Mouse (Mus musculus) heart, adult 9 months (tissue): ENCODE measurements around the gene Tmcc3.
"Not testable (repeated sequence)": the region's sequence is repeated elsewhere in the genome, so short reads cannot be mapped to it uniquely, and the experiment has no call there.

Experiments used
- DNase-seq, 2 experiments: peaks; one replicate each; pipeline ENCODE4 v3.0.0; 2022; ENCODE audit warnings: low spot score in 2 of 2

Gene Tmcc3

GRCm38 (mm10) chr10:94575958-94576357 lies 264.2 kb downstream of the Tmcc3 start:
- peak; percentile 73 to 84 for DNase-seq

- DNase-seq = no peak
These were observed 267.1 kb downstream of the Tmcc3 start for GRCm38 (mm10) chr10:94578870-94579269.

GRCm38 (mm10) chr10:94581384-94581783 lies 269.6 kb downstream of the Tmcc3 start:
- no peak for DNase-seq

- no peak for DNase-seq
These were observed 272.0 kb downstream of the Tmcc3 start for GRCm38 (mm10) chr10:94583714-94584113.

- no peak for DNase-seq
These were observed 273.2 kb downstream of the Tmcc3 start for GRCm38 (mm10) chr10:94584851-94585359.

- DNase-seq = no peak
These were observed 274.1 kb downstream of the Tmcc3 start for GRCm38 (mm10) chr10:94585819-94586218.

- DNase-seq = no peak
These were observed 277.2 kb downstream of the Tmcc3 start for GRCm38 (mm10) chr10:94588976-94589375.

GRCm38 (mm10) chr10:94595705-94596104 lies 284.0 kb downstream of the Tmcc3 start:
- DNase-seq = peak; percentile 49 to 60

- not testable (repeated sequence) for DNase-seq
These were observed 288.1 kb downstream of the Tmcc3 start for GRCm38 (mm10) chr10:94599846-94600245.

- no peak for DNase-seq
These were observed 289.3 kb downstream of the Tmcc3 start for GRCm38 (mm10) chr10:94601034-94601433.

GRCm38 (mm10) chr10:94605491-94605890 lies 293.7 kb downstream of the Tmcc3 start:
- peak; percentile 17 to 25 for DNase-seq

GRCm38 (mm10) chr10:94609309-94609777 lies 297.6 kb downstream of the Tmcc3 start:
- peak; percentile 76 to 84 for DNase-seq

- no peak for DNase-seq
These were observed 299.6 kb downstream of the Tmcc3 start for GRCm38 (mm10) chr10:94611228-94611968.

GRCm38 (mm10) chr10:94611969-94612440 lies 300.3 kb downstream of the Tmcc3 start:
- no peak for DNase-seq

- DNase-seq = no peak
These were observed 307.8 kb downstream of the Tmcc3 start for GRCm38 (mm10) chr10:94619586-94619985.

GRCm38 (mm10) chr10:94620561-94620960 lies 308.8 kb downstream of the Tmcc3 start:
- DNase-seq = no peak

- DNase-seq = no peak
These were observed 309.9 kb downstream of the Tmcc3 start for GRCm38 (mm10) chr10:94621420-94622225.

- no peak for DNase-seq
These were observed 310.5 kb downstream of the Tmcc3 start for GRCm38 (mm10) chr10:94622281-94622680.

- DNase-seq = no peak
These were observed 311.1 kb downstream of the Tmcc3 start for GRCm38 (mm10) chr10:94622828-94623227.

GRCm38 (mm10) chr10:94623617-94624016 lies 311.9 kb downstream of the Tmcc3 start:
- DNase-seq = peak; percentile 49 to 74

- DNase-seq = no peak
These were observed 313.3 kb downstream of the Tmcc3 start for GRCm38 (mm10) chr10:94625036-94625435.

- DNase-seq = no peak
These were observed 313.9 kb downstream of the Tmcc3 start for GRCm38 (mm10) chr10:94625606-94626005.
